Mouse (Mus musculus): Measurements from ENCODE around the gene Ttc6. TPM values are rescaled to one million over a fixed set of nuclear protein-coding genes. Genes with fewer than 3 reads are reported as not detected.

Gene Ttc6
- polyA plus RNA-seq, 1 experiment = 0.35 TPM

GRCm38 (mm10) chr12:57552286-57552685 lies 11.6 kb upstream of the Ttc6 start:
- TF ChIP-seq POLR2A (IDR thresholded peaks at IDR 0.05; ENCODE audit: low read depth, low read length) = no peak
- TF ChIP-seq CTCF (IDR thresholded peaks at IDR 0.05; ENCODE audit: borderline replicate concordance, insufficient read depth, low read length) = no peak
- no peaks in the 10 kb centered on the region for H3K4me1 ChIP-seq (ENCODE audit: control insufficient read depth, insufficient read depth, low read length)
- H3K4me3 ChIP-seq (ENCODE audit: insufficient read depth, low read length) = no peak overlapping the region
- no peak overlapping the region for H3K27ac ChIP-seq (ENCODE audit: insufficient read depth, low read length)

- Histone ChIP-seq H3K4me1 (ENCODE audit: control insufficient read depth, insufficient read depth, low read length) (no peaks in the 10 kb centered on the region), H3K27ac (ENCODE audit: insufficient read depth, low read length) (no peak overlapping the region), H3K4me3 (ENCODE audit: insufficient read depth, low read length) (no peak overlapping the region)
- TF ChIP-seq CTCF (IDR thresholded peaks at IDR 0.05; ENCODE audit: borderline replicate concordance, insufficient read depth, low read length) (no peak), POLR2A (IDR thresholded peaks at IDR 0.05; ENCODE audit: low read depth, low read length) (no peak)
Observed at GRCm38 (mm10) chr12:57554091-57554490, 9.8 kb upstream of the Ttc6 start.

GRCm38 (mm10) chr12:57571773-57572172 lies 7.9 kb downstream of the Ttc6 start:
- H3K4me3 ChIP-seq (ENCODE audit: insufficient read depth, low read length) = no peak overlapping the region
- TF ChIP-seq CTCF (IDR thresholded peaks at IDR 0.05; ENCODE audit: borderline replicate concordance, insufficient read depth, low read length) = no peak
- no peak for TF ChIP-seq POLR2A (IDR thresholded peaks at IDR 0.05; ENCODE audit: low read depth, low read length)
- H3K4me1 ChIP-seq (ENCODE audit: control insufficient read depth, insufficient read depth, low read length) = no peaks in the 10 kb centered on the region
- H3K27ac ChIP-seq (ENCODE audit: insufficient read depth, low read length) = no peak overlapping the region

- H3K27ac ChIP-seq (ENCODE audit: insufficient read depth, low read length) = no peak overlapping the region
- no peaks in the 10 kb centered on the region for H3K4me1 ChIP-seq (ENCODE audit: control insufficient read depth, insufficient read depth, low read length)
- H3K4me3 ChIP-seq (ENCODE audit: insufficient read depth, low read length) = no peak overlapping the region
- TF ChIP-seq CTCF (IDR thresholded peaks at IDR 0.05; ENCODE audit: borderline replicate concordance, insufficient read depth, low read length) = no peak
Observed at GRCm38 (mm10) chr12:57572415-57572814, 8.5 kb downstream of the Ttc6 start.

- no peak overlapping the region for H3K27ac ChIP-seq (ENCODE audit: insufficient read depth, low read length)
- TF ChIP-seq CTCF (IDR thresholded peaks at IDR 0.05; ENCODE audit: borderline replicate concordance, insufficient read depth, low read length) = peak; percentile 23; the same call in 1 of the 2 replicates
- no peak for TF ChIP-seq POLR2A (IDR thresholded peaks at IDR 0.05; ENCODE audit: low read depth, low read length)
Observed at GRCm38 (mm10) chr12:57575931-57576628, 12.2 kb downstream of the Ttc6 start.

GRCm38 (mm10) chr12:57607624-57608023 lies 43.7 kb downstream of the Ttc6 start:
- TF ChIP-seq POLR2A (IDR thresholded peaks at IDR 0.05; ENCODE audit: low read depth, low read length) (no peak), CTCF (IDR thresholded peaks at IDR 0.05; ENCODE audit: borderline replicate concordance, insufficient read depth, low read length) (no peak)
- H3K27ac ChIP-seq (ENCODE audit: insufficient read depth, low read length) = no peak overlapping the region
- H3K4me3 ChIP-seq (ENCODE audit: insufficient read depth, low read length) = no peak overlapping the region
- H3K4me1 ChIP-seq (ENCODE audit: control insufficient read depth, insufficient read depth, low read length) = no peaks in the 10 kb centered on the region

More at GRCm38 (mm10) chr12:57575931-57576628, 12.2 kb downstream of the Ttc6 start:
- H3K4me1 ChIP-seq (ENCODE audit: control insufficient read depth, insufficient read depth, low read length) = no peaks in the 10 kb centered on the region
- peak overlapping the region; percentile 10; the same call in 1 of the 2 replicates for H3K4me3 ChIP-seq (ENCODE audit: insufficient read depth, low read length)

GRCm38 (mm10) chr12:57615137-57615536 lies 51.2 kb downstream of the Ttc6 start:
- H3K27ac ChIP-seq (ENCODE audit: insufficient read depth, low read length) = no peak overlapping the region
- no peak overlapping the region for H3K4me3 ChIP-seq (ENCODE audit: insufficient read depth, low read length)
- no peaks in the 10 kb centered on the region for H3K4me1 ChIP-seq (ENCODE audit: control insufficient read depth, insufficient read depth, low read length)
- TF ChIP-seq POLR2A (IDR thresholded peaks at IDR 0.05; ENCODE audit: low read depth, low read length) (no peak), CTCF (IDR thresholded peaks at IDR 0.05; ENCODE audit: borderline replicate concordance, insufficient read depth, low read length) (no peak)

- Histone ChIP-seq H3K27ac (ENCODE audit: insufficient read depth, low read length) (no peak overlapping the region), H3K4me1 (ENCODE audit: control insufficient read depth, insufficient read depth, low read length) (no peaks in the 10 kb centered on the region), H3K4me3 (ENCODE audit: insufficient read depth, low read length) (no peak overlapping the region)
- TF ChIP-seq POLR2A (IDR thresholded peaks at IDR 0.05; ENCODE audit: low read depth, low read length) (no peak), CTCF (IDR thresholded peaks at IDR 0.05; ENCODE audit: borderline replicate concordance, insufficient read depth, low read length) (no peak)
Observed at GRCm38 (mm10) chr12:57622030-57622429, 58.1 kb downstream of the Ttc6 start.

- Histone ChIP-seq H3K4me3 (ENCODE audit: insufficient read depth, low read length) (no peak overlapping the region), H3K27ac (ENCODE audit: insufficient read depth, low read length) (no peak overlapping the region), H3K4me1 (ENCODE audit: control insufficient read depth, insufficient read depth, low read length) (no peaks in the 10 kb centered on the region)
- TF ChIP-seq CTCF (IDR thresholded peaks at IDR 0.05; ENCODE audit: borderline replicate concordance, insufficient read depth, low read length) (no peak), POLR2A (IDR thresholded peaks at IDR 0.05; ENCODE audit: low read depth, low read length) (no peak)
Observed at GRCm38 (mm10) chr12:57623264-57623663, 59.4 kb downstream of the Ttc6 start.

- Histone ChIP-seq H3K4me1 (ENCODE audit: control insufficient read depth, insufficient read depth, low read length) (no peaks in the 10 kb centered on the region), H3K4me3 (ENCODE audit: insufficient read depth, low read length) (no peak overlapping the region), H3K27ac (ENCODE audit: insufficient read depth, low read length) (no peak overlapping the region)
- no peak for TF ChIP-seq POLR2A (IDR thresholded peaks at IDR 0.05; ENCODE audit: low read depth, low read length)
- TF ChIP-seq CTCF (IDR thresholded peaks at IDR 0.05; ENCODE audit: borderline replicate concordance, insufficient read depth, low read length) = no peak
Observed at GRCm38 (mm10) chr12:57624011-57624608, 60.2 kb downstream of the Ttc6 start.

Data from embryonic fibroblast, embryonic 13.5 days (primary cell).